Mouse (Mus musculus) C2C12 (cell line): ENCODE measurements at regions not wholly inside any gene's neighbourhood (a gene's known extent, or its start where the extent isn't known, plus 50 kb on each side); places are given as distances from the start of the nearest gene placed in this dataset.

Experiments used
- H3K27me3 ChIP-seq: one replicate; pipeline ENCODE4 v1.6.1; 2011; ENCODE audit not compliant: control insufficient read depth, insufficient read depth, insufficient read length
- H3K36me3 ChIP-seq: one replicate; pipeline ENCODE4 v1.6.1; 2011; ENCODE audit not compliant: control insufficient read depth, insufficient read depth
- H3K4me3 ChIP-seq: one replicate; pipeline ENCODE4 v1.5.1; 2011; ENCODE audit warnings: mild to moderate bottlenecking, control low read depth; ENCODE audit not compliant: poor library complexity, insufficient read depth, severe bottlenecking
- H3K79me2 ChIP-seq: one replicate; pipeline ENCODE4 v1.6.1; 2011; ENCODE audit not compliant: control insufficient read depth, insufficient read depth
- H3K79me3 ChIP-seq: one replicate; pipeline ENCODE4 v1.6.1; 2011; ENCODE audit warnings: low read depth, control low read depth
- H3ac ChIP-seq: one replicate; pipeline ENCODE3; 2011; ENCODE audit warnings: low read depth; ENCODE audit not compliant: control insufficient read depth, insufficient read length
- CEBPB ChIP-seq: IDR thresholded peaks from one replicate; pipeline ENCODE4 v1.6.1; 2011; ENCODE audit warnings: low read depth, mild to moderate bottlenecking, control low read depth, moderate library complexity
- CTCF ChIP-seq: IDR thresholded peaks from one replicate; pipeline ENCODE4 v1.5.1; 2011; ENCODE audit not compliant: control insufficient read depth, insufficient read depth, insufficient read length
- FOSL1 ChIP-seq: IDR thresholded peaks from one replicate; pipeline ENCODE4 v1.8.0; 2011; ENCODE audit warnings: mild to moderate bottlenecking, low read length; ENCODE audit not compliant: poor library complexity, insufficient read depth, severe bottlenecking
- MAX ChIP-seq: IDR thresholded peaks from one replicate; pipeline ENCODE4 v1.6.1; 2011; ENCODE audit warnings: mild to moderate bottlenecking, control low read depth
- MYOD1 ChIP-seq: IDR thresholded peaks from one replicate; pipeline ENCODE4 v1.6.1; 2011; ENCODE audit warnings: low read depth; ENCODE audit not compliant: control insufficient read depth, insufficient read length
- MYOG ChIP-seq: IDR thresholded peaks from one replicate; pipeline ENCODE4 v1.6.1; 2011; ENCODE audit not compliant: control insufficient read depth, insufficient read length; ENCODE audit errors: extremely low read depth
- USF1 ChIP-seq: IDR thresholded peaks from one replicate; pipeline ENCODE4 v1.6.1; 2011; ENCODE audit warnings: low read depth, mild to moderate bottlenecking, control low read depth, moderate library complexity

DNA sequence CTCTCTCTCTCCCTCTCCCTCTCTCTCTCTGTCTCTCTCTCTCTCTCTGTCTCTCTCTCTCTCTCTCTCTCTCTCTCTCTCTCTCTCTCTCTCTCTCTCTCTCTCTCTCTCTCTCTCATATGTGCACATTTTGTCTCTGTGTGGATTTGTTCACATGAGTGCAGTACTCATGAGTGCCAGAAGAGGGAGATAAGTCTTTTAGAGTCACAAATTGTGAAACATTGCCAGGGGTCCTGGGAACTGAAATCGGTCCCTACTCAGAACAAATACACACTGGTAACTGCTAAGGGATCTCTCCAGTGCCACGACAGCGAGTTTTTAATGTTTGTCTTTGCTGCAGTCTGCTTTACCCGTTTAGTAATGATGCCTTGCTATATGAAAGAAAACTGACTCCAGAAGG is 356.2 kb upstream of the Igbp1b start:
- Histone ChIP-seq H3K27me3 (no peaks in the 10 kb centered on the region), H3K4me3 (no peak overlapping the region), H3K36me3 (no peaks in the 10 kb centered on the region), H3K79me2 (no peaks in the 10 kb centered on the region), H3K79me3 (no peaks in the 10 kb centered on the region), H3ac (no peak overlapping the region)
- TF ChIP-seq MAX (no peak), MYOD1 (no peak), CEBPB (no peak), FOSL1 (no peak), CTCF (no peak), MYOG (no peak), USF1 (no peak)

GRCm38 (mm10) chr6:139010501-139010900 is 352.2 kb upstream of the Igbp1b start:
- TF ChIP-seq MYOD1 (no peak), FOSL1 (no peak), CTCF (no peak), MAX (no peak), CEBPB (no peak), MYOG (no peak), USF1 (no peak)
- Histone ChIP-seq H3K36me3 (no peaks in the 10 kb centered on the region), H3ac (no peak overlapping the region), H3K79me3 (no peaks in the 10 kb centered on the region), H3K27me3 (no peaks in the 10 kb centered on the region), H3K4me3 (no peak overlapping the region), H3K79me2 (no peaks in the 10 kb centered on the region)
